Mouse (Mus musculus) heart, adult 8-10 months (tissue): Measurements from ENCODE around the gene Alk. TPM values are rescaled to one million over a fixed set of nuclear protein-coding genes. Genes with fewer than 3 reads are reported as not detected.

Experiments used
- total RNA-seq, 4 experiments: library from RNA; stranded (reverse); gene quantifications; 2 replicates each; pipeline ENCODE4 v1.2.4; 2022

Gene Alk
- total RNA-seq, 4 experiments from 2014 or later, result 0.05 TPM; not detected in 3

Other genes with a start within 250 kb of the Alk start
- gene Ypel5, start 231.8 kb upstream of the Alk start, total RNA-seq, result 10 to 100 TPM; 36.9 to 46.5 (median 44.0) TPM